Mouse (Mus musculus) intestine, embryonic 14.5 days (tissue): Measurements from ENCODE around the gene Pla2g6. TPM values are rescaled to one million over a fixed set of nuclear protein-coding genes. Genes with fewer than 3 reads are reported as not detected.

Experiments used
- ATAC-seq: fragments of 200-750 bp; cut with Nextera tagmentation; replicated peaks from 2 replicates; pipeline ENCODE4 v1.8.0; 2017; ENCODE audit warnings: low read depth, moderate number of reproducible peaks, moderate TSS enrichment, moderate library complexity; ENCODE audit not compliant: low FRiP score, low TSS enrichment
- DNase-seq: peaks from one replicate; pipeline ENCODE4 v3.0.0-alpha.2; 2018; ENCODE audit warnings: low spot score
- H3K27ac ChIP-seq: fragments of 300-500 bp; sonication (generic); 2 replicates; pipeline ENCODE4 v1.5.1; 2014; ENCODE audit warnings: low read depth, mild to moderate bottlenecking, control low read depth
- H3K27me3 ChIP-seq: fragments of 300-500 bp; sonication (generic); replicated peaks from 2 replicates; pipeline ENCODE4 v1.6.1; 2014; ENCODE audit warnings: low read length, control low read depth; ENCODE audit not compliant: control insufficient read depth, insufficient read depth
- H3K36me3 ChIP-seq: fragments of 300-500 bp; sonication (generic); 2 replicates; pipeline ENCODE4 v1.6.1; 2014; ENCODE audit warnings: low read length, control low read depth; ENCODE audit not compliant: control insufficient read depth, insufficient read depth
- H3K4me1 ChIP-seq: fragments of 300-500 bp; sonication (generic); replicated peaks from 2 replicates; pipeline ENCODE4 v1.6.1; 2014; ENCODE audit warnings: low read length, control low read depth, mixed read lengths; ENCODE audit not compliant: control insufficient read depth, insufficient read depth
- H3K4me2 ChIP-seq: fragments of 300-500 bp; sonication (generic); 2 replicates; pipeline ENCODE4 v1.6.1; 2014; ENCODE audit warnings: low read length
- H3K4me3 ChIP-seq: fragments of 300-500 bp; sonication (generic); 2 replicates; pipeline ENCODE4 v1.5.1; 2014; ENCODE audit warnings: low read depth, low read length, control low read depth, mixed read lengths
- H3K9ac ChIP-seq: fragments of 300-500 bp; sonication (generic); 2 replicates; pipeline ENCODE4 v1.6.1; 2014; ENCODE audit warnings: mild to moderate bottlenecking, low read length
- H3K9me3 ChIP-seq: fragments of 300-500 bp; sonication (generic); 2 replicates; pipeline ENCODE4 v1.6.1; 2016; ENCODE audit warnings: low read length, control low read depth; ENCODE audit not compliant: control insufficient read depth
- WGBS: fragments of 180-500 bp; shearing (Covaris S2); extraction: QIAGEN DNeasy Blood & Tissue Kit; methylation state at CpG from one replicate; pipeline ENCODE4 v1.1.7; 2014; 5-methylcytosine and 5-hydroxymethylcytosine counted together
- polyA plus RNA-seq: library from polyadenylated mRNA; unstranded; fragments of >200 nt; fragmentation: Nextera tagmentation; extraction: Ambion mirVana; gene quantifications from 2 replicates; pipeline ENCODE4 v1.2.1, GENCODE M21; 2014

Pla2g6 gene
- polyA plus RNA-seq, 1 experiment from 2014 or later = 20.7 TPM

- H3K9ac ChIP-seq = no peak overlapping the region
- no peak overlapping the region for H3K4me2 ChIP-seq
- no peaks in the 10 kb centered on the region for H3K27me3 ChIP-seq
- no peak for DNase-seq
- peaks cover 33% of the 10 kb centered on the region for H3K4me1 ChIP-seq
- H3K4me3 ChIP-seq = no peak overlapping the region
- WGBS = 96% methylated on average over 12 of the region's 12 CpGs
- no peaks in the 10 kb centered on the region for H3K9me3 ChIP-seq
- no peak overlapping the region for H3K27ac ChIP-seq
- ATAC-seq = no peak
- peaks cover 65% of the 10 kb centered on the region for H3K36me3 ChIP-seq
These were observed 36.9 kb upstream of the Pla2g6 start for GRCm38 (mm10) chr15:79365068-79365467.

GRCm38 (mm10) chr15:79364120-79364519 is 35.9 kb upstream of the Pla2g6 start:
- H3K9me3 ChIP-seq = no peaks in the 10 kb centered on the region
- no peak overlapping the region for H3K4me2 ChIP-seq
- peaks cover 59% of the 10 kb centered on the region for H3K36me3 ChIP-seq
- H3K9ac ChIP-seq = no peak overlapping the region
- no peak overlapping the region for H3K27ac ChIP-seq
- no peak overlapping the region for H3K4me3 ChIP-seq
- no peaks in the 10 kb centered on the region for H3K27me3 ChIP-seq
- WGBS = 75% methylated on average over 6 of the region's 6 CpGs
- ATAC-seq (no peak), DNase-seq (no peak)
- H3K4me1 ChIP-seq = peaks cover 33% of the 10 kb centered on the region

- H3K36me3 ChIP-seq = peaks cover 50% of the 10 kb centered on the region
- H3K4me1 ChIP-seq = peaks cover 40% of the 10 kb centered on the region
- H3K9me3 ChIP-seq = no peaks in the 10 kb centered on the region
- no peaks in the 10 kb centered on the region for H3K27me3 ChIP-seq
- no peak for DNase-seq
- 49% methylated on average over 4 of the region's 4 CpGs for WGBS
- H3K4me3 ChIP-seq = no peak overlapping the region
- no peak for ATAC-seq
- no peak overlapping the region for H3K9ac ChIP-seq
- H3K27ac ChIP-seq = 0 out of 2 replicates have a peak overlapping the region, but pooled peaks have one; percentile 22
- no peak overlapping the region for H3K4me2 ChIP-seq
These were observed 32.8 kb upstream of the Pla2g6 start for GRCm38 (mm10) chr15:79361023-79361422.

- no peak for DNase-seq
- H3K4me1 ChIP-seq = peaks cover 40% of the 10 kb centered on the region
These were observed 32.2 kb upstream of the Pla2g6 start for GRCm38 (mm10) chr15:79360371-79360770.

GRCm38 (mm10) chr15:79359954-79360353 is 31.8 kb upstream of the Pla2g6 start:
- no peak overlapping the region for H3K9ac ChIP-seq
- H3K27ac ChIP-seq = 0 out of 2 replicates have a peak overlapping the region, but pooled peaks have one; percentile 33
- peaks cover 39% of the 10 kb centered on the region for H3K36me3 ChIP-seq
- H3K27me3 ChIP-seq = no peaks in the 10 kb centered on the region
- no peak overlapping the region for H3K4me3 ChIP-seq
- ATAC-seq (no peak), DNase-seq (no peak)
- WGBS = 21% methylated on average over 6 of the region's 6 CpGs
- peaks cover 40% of the 10 kb centered on the region for H3K4me1 ChIP-seq
- no peaks in the 10 kb centered on the region for H3K9me3 ChIP-seq
- H3K4me2 ChIP-seq = no peak overlapping the region

More at GRCm38 (mm10) chr15:79360371-79360770, 32.2 kb upstream of the Pla2g6 start:
- Histone ChIP-seq H3K27me3 (no peaks in the 10 kb centered on the region), H3K4me3 (no peak overlapping the region), H3K36me3 (peaks cover 44% of the 10 kb centered on the region), H3K4me2 (no peak overlapping the region), H3K27ac (0 out of 2 replicates have a peak overlapping the region, but pooled peaks have one; percentile 33), H3K9ac (no peak overlapping the region), H3K9me3 (no peaks in the 10 kb centered on the region)
- WGBS = 42% methylated on average over 7 of the region's 7 CpGs
- no peak for ATAC-seq

- ATAC-seq = 0 out of 2 replicates have a peak, but pooled peaks have one; percentile 7
These were observed 29.9 kb upstream of the Pla2g6 start for GRCm38 (mm10) chr15:79357974-79358690.

GRCm38 (mm10) chr15:79357036-79357911 is 29.1 kb upstream of the Pla2g6 start:
- Histone ChIP-seq H3K4me2 (peak overlapping the region; percentile 99), H3K4me1 (peaks cover 40% of the 10 kb centered on the region), H3K27me3 (no peaks in the 10 kb centered on the region), H3K9ac (peak overlapping the region; percentile 51), H3K36me3 (peaks cover 15% of the 10 kb centered on the region), H3K27ac (peak overlapping the region; percentile 76), H3K4me3 (peak overlapping the region; percentile 49), H3K9me3 (no peaks in the 10 kb centered on the region)
- ATAC-seq (peak; percentile 80), DNase-seq (peak; percentile 88)
- WGBS = under 1% methylated on average over 70 of the region's 77 CpGs

More at GRCm38 (mm10) chr15:79357974-79358690, 29.9 kb upstream of the Pla2g6 start:
- H3K9ac ChIP-seq = no peak overlapping the region
- peaks cover 40% of the 10 kb centered on the region for H3K4me1 ChIP-seq
- WGBS = 41% methylated on average over 12 of the region's 12 CpGs
- peaks cover 24% of the 10 kb centered on the region for H3K36me3 ChIP-seq
- no peaks in the 10 kb centered on the region for H3K9me3 ChIP-seq
- H3K4me2 ChIP-seq = peak overlapping the region; percentile 99
- H3K4me3 ChIP-seq = peak overlapping the region; percentile 49
- DNase-seq = no peak
- peak overlapping the region; percentile 76; the same call in 1 of the 2 replicates for H3K27ac ChIP-seq
- no peaks in the 10 kb centered on the region for H3K27me3 ChIP-seq

GRCm38 (mm10) chr15:79356481-79356880 is 28.3 kb upstream of the Pla2g6 start:
- H3K9ac ChIP-seq = peak overlapping the region; percentile 51
- DNase-seq (no peak), ATAC-seq (no peak)
- peak overlapping the region; percentile 99 for H3K4me2 ChIP-seq
- H3K27ac ChIP-seq = no peak overlapping the region
- peaks cover 7% of the 10 kb centered on the region for H3K36me3 ChIP-seq
- 73% methylated on average over 8 of the region's 8 CpGs for WGBS
- H3K27me3 ChIP-seq = no peaks in the 10 kb centered on the region
- peaks cover 42% of the 10 kb centered on the region for H3K4me1 ChIP-seq
- peak overlapping the region; percentile 49 for H3K4me3 ChIP-seq
- H3K9me3 ChIP-seq = no peaks in the 10 kb centered on the region
